Mouse (Mus musculus) heart, embryonic 15.5 days (tissue): ENCODE measurements around the gene 1700029I15Rik. TPM values are rescaled to one million over a fixed set of nuclear protein-coding genes. Genes with fewer than 3 reads are reported as not detected.

ENCODE experiments used
- ATAC-seq: fragments of 200-750 bp; cut with Nextera tagmentation; replicated peaks from 2 replicates; pipeline ENCODE4 v1.8.0; 2017; ENCODE audit warnings: low read depth, moderate TSS enrichment; ENCODE audit not compliant: insufficient number of reproducible peaks, insufficient read depth, low FRiP score
- H3K27ac ChIP-seq: fragments of 300-500 bp; sonication (generic); 2 replicates; pipeline ENCODE4 v1.5.1; 2015; ENCODE audit warnings: mild to moderate bottlenecking, inconsistent platforms
- H3K27me3 ChIP-seq: fragments of 300-500 bp; sonication (generic); 2 replicates; pipeline ENCODE4 v1.6.1; 2015; ENCODE audit warnings: inconsistent platforms
- H3K36me3 ChIP-seq: fragments of 300-500 bp; sonication (generic); 2 replicates; pipeline ENCODE4 v1.6.1; 2015; ENCODE audit warnings: mild to moderate bottlenecking, inconsistent platforms
- H3K4me1 ChIP-seq: fragments of 300-500 bp; sonication (generic); replicated peaks from 2 replicates; pipeline ENCODE4 v1.6.1; 2015; ENCODE audit warnings: inconsistent platforms
- H3K4me2 ChIP-seq: fragments of 300-500 bp; sonication (generic); 2 replicates; pipeline ENCODE4 v1.6.1; 2015; ENCODE audit warnings: inconsistent platforms, mild to moderate bottlenecking, moderate library complexity
- H3K4me3 ChIP-seq: fragments of 300-500 bp; sonication (generic); 2 replicates; pipeline ENCODE4 v1.5.1; 2015; ENCODE audit warnings: mild to moderate bottlenecking, inconsistent platforms
- H3K9ac ChIP-seq: fragments of 300-500 bp; sonication (generic); 2 replicates; pipeline ENCODE4 v1.6.1; 2015; ENCODE audit warnings: mild to moderate bottlenecking, inconsistent platforms
- H3K9me3 ChIP-seq: fragments of 300-500 bp; sonication (generic); replicated peaks from 2 replicates; pipeline ENCODE4 v1.6.1; 2016; ENCODE audit warnings: inconsistent platforms
- WGBS: fragments of 180-500 bp; shearing (Covaris S2); methylation state at CpG from one replicate; pipeline ENCODE4 v1.1.7; 2015; ENCODE audit warnings: mixed read lengths; 5-methylcytosine and 5-hydroxymethylcytosine counted together
- polyA plus RNA-seq: library from polyadenylated mRNA; unstranded; fragments of >200 nt; fragmentation: Nextera tagmentation; extraction: Ambion mirVana; gene quantifications from 2 replicates; pipeline ENCODE4 v1.2.1, GENCODE M21; 2015

1700029I15Rik gene
- polyA plus RNA-seq, 1 experiment from 2014 or later: 1.2 TPM

DNA sequence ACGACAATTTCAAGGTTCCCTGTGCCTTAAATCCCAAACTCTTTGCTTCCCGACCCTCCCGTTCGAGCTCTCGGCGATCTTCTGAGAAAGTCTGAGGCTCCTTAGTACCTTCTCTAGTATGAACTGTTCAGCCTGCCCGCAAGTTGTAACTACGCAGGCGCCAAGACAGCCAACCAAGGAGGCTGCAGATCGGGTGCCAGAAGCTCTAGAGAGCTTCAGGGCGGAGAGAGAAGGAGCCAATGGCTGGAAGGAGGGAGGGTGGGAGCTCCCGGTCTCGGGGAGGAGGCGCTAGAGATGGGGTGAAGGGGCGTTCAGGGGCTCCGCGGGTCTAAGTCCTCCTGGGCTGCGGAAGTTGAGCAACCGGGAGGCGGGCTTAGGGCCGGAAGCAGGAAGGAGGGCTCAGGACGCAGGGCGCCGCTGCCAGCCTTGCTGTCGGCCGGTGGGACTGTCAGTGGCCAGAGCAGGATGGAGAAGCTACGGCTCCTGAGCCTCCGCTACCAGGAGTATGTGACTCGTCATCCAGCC lies 7.2 kb upstream of the 1700029I15Rik start:
- WGBS: 1% methylated on average over 29 of the region's 29 CpGs
- Histone ChIP-seq H3K4me1 (peaks cover 35% of the 10 kb centered on the region), H3K4me2 (peak overlapping the region; percentile 85), H3K27me3 (peaks cover 34% of the 10 kb centered on the region), H3K27ac (peak overlapping the region; percentile 84), H3K9ac (peak overlapping the region; percentile 73), H3K4me3 (peak overlapping the region; percentile 75), H3K36me3 (peaks cover 20% of the 10 kb centered on the region), H3K9me3 (no peaks in the 10 kb centered on the region)
- ATAC-seq: peak; percentile 95

- no peaks in the 10 kb centered on the region for H3K9me3 ChIP-seq
Measured at GRCm38 (mm10) chr2:92375788-92376187, 6.5 kb upstream of the 1700029I15Rik start.

DNA sequence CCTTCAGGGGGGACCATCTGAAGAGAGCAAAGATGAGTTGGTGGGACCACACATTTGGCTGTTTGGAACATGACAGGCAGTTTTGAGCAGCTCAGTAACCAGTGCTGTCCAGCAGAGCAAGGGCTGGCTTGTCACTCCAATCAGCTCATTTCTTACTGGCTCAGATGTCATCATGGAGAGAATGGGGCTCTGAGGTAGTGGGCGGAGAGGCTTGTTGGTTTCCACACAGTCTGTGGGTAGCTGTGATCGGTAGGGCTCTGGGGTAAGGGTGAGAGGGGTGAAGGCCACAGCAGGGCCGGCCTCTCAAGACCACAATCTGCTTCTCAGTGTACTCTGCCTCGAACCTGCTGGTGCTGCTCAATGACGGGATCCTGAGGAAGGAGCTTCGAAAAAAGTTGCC lies 6.0 kb upstream of the 1700029I15Rik start:
- Histone ChIP-seq H3K27ac (no peak overlapping the region), H3K4me3 (peak overlapping the region; percentile 75), H3K4me1 (peaks cover 24% of the 10 kb centered on the region), H3K4me2 (peak overlapping the region; percentile 85), H3K36me3 (peaks cover 25% of the 10 kb centered on the region), H3K27me3 (peaks cover 22% of the 10 kb centered on the region), H3K9me3 (no peaks in the 10 kb centered on the region), H3K9ac (peak overlapping the region; percentile 73; the same call in 1 of the 2 replicates)
- no peak for ATAC-seq
- 78% methylated on average over 6 of the region's 6 CpGs for WGBS

More at GRCm38 (mm10) chr2:92375788-92376187, 6.5 kb upstream of the 1700029I15Rik start:
- 18% methylated on average over 10 of the region's 10 CpGs for WGBS
- Histone ChIP-seq H3K27ac (peak overlapping the region; percentile 84), H3K36me3 (peaks cover 23% of the 10 kb centered on the region), H3K27me3 (peaks cover 27% of the 10 kb centered on the region), H3K9ac (peak overlapping the region; percentile 73), H3K4me3 (peak overlapping the region; percentile 75), H3K4me1 (peaks cover 29% of the 10 kb centered on the region), H3K4me2 (peak overlapping the region; percentile 85)
- ATAC-seq: no peak

DNA sequence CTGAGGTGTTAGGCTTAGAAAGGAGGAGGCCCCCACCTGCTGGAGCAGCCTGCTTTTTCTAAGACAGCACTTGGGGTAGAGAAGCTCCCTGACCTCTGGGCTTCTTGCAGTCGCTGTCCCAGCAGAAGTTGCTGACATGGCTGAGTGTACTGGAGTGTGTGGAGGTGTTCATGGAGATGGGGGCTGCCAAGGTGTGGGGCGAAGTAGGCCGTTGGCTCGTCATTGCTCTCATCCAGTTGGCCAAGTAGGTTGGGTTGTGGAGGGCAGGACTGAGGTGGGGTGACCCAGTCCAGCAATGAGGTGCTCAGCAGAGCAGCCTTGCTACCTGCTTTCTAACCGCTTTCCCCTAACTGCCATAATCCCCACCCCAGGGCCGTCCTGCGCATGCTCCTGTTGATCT lies 5.0 kb upstream of the 1700029I15Rik start:
- H3K4me2 ChIP-seq: no peak overlapping the region
- H3K27me3 ChIP-seq: peaks cover 13% of the 10 kb centered on the region
- peaks cover 21% of the 10 kb centered on the region for H3K4me1 ChIP-seq
- H3K36me3 ChIP-seq: peaks cover 27% of the 10 kb centered on the region
- no peak for ATAC-seq
- no peak overlapping the region for H3K4me3 ChIP-seq
- H3K27ac ChIP-seq: no peak overlapping the region
- H3K9me3 ChIP-seq: no peaks in the 10 kb centered on the region
- 92% methylated on average over 7 of the region's 7 CpGs for WGBS
- no peak overlapping the region for H3K9ac ChIP-seq

GRCm38 (mm10) chr2:92379783-92380494 lies 2.4 kb upstream of the 1700029I15Rik start:
- no peak overlapping the region for H3K9ac ChIP-seq
- peaks cover 27% of the 10 kb centered on the region for H3K36me3 ChIP-seq
- H3K4me1 ChIP-seq: peaks cover 10% of the 10 kb centered on the region
- no peak overlapping the region for H3K4me2 ChIP-seq
- H3K27me3 ChIP-seq: no peaks in the 10 kb centered on the region
- 77% methylated on average over 17 of the region's 17 CpGs for WGBS
- H3K9me3 ChIP-seq: no peaks in the 10 kb centered on the region
- no peak overlapping the region for H3K4me3 ChIP-seq
- no peak for ATAC-seq
- H3K27ac ChIP-seq: no peak overlapping the region

GRCm38 (mm10) chr2:92380495-92381050 lies 1.8 kb upstream of the 1700029I15Rik start:
- no peaks in the 10 kb centered on the region for H3K27me3 ChIP-seq
- WGBS: 71% methylated on average over 6 of the region's 6 CpGs
- H3K27ac ChIP-seq: no peak overlapping the region
- no peaks in the 10 kb centered on the region for H3K9me3 ChIP-seq
- no peak overlapping the region for H3K4me3 ChIP-seq
- no peak overlapping the region for H3K4me2 ChIP-seq
- H3K9ac ChIP-seq: no peak overlapping the region
- peaks cover 27% of the 10 kb centered on the region for H3K36me3 ChIP-seq
- peaks cover 10% of the 10 kb centered on the region for H3K4me1 ChIP-seq
- no peak for ATAC-seq

DNA sequence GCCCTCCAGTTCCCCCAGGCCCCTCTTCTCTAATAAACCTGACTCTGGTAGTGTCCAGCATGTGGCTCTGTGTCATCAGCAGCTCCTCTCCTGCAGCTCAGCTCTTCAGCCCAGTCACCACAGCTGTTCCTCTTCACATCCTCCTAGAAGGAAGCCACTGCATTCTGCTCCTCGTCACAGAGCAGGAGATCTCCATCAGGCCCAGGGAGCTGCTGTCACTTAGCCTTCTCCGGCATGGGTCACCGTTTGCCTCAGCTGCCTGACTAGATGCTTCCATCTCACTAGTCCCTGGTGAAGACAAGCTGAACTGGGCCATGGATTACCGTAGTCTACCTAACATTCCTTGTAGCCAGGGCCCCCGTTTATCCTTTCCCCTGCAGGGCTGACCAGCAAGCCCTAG lies 1.2 kb upstream of the 1700029I15Rik start:
- H3K4me2 ChIP-seq: no peak overlapping the region
- WGBS: 77% methylated on average over 5 of the region's 5 CpGs
- ATAC-seq: no peak

GRCm38 (mm10) chr2:92382759-92383158 lies 421 bp downstream of the 1700029I15Rik start:
- Histone ChIP-seq H3K36me3 (peaks cover 26% of the 10 kb centered on the region), H3K4me1 (no peaks in the 10 kb centered on the region), H3K27ac (no peak overlapping the region), H3K27me3 (0 out of 2 replicates have a peak, but pooled peaks cover 7% of the 10 kb centered on the region), H3K9me3 (no peaks in the 10 kb centered on the region), H3K9ac (no peak overlapping the region), H3K4me2 (no peak overlapping the region), H3K4me3 (no peak overlapping the region)
- ATAC-seq: no peak
- 82% methylated on average over 4 of the region's 4 CpGs for WGBS

More for the DNA sequence above, 1.2 kb upstream of the 1700029I15Rik start:
- Histone ChIP-seq H3K27me3 (no peaks in the 10 kb centered on the region), H3K36me3 (peaks cover 27% of the 10 kb centered on the region), H3K9me3 (no peaks in the 10 kb centered on the region), H3K27ac (no peak overlapping the region), H3K4me1 (peaks cover 4% of the 10 kb centered on the region), H3K9ac (no peak overlapping the region), H3K4me3 (no peak overlapping the region)

DNA sequence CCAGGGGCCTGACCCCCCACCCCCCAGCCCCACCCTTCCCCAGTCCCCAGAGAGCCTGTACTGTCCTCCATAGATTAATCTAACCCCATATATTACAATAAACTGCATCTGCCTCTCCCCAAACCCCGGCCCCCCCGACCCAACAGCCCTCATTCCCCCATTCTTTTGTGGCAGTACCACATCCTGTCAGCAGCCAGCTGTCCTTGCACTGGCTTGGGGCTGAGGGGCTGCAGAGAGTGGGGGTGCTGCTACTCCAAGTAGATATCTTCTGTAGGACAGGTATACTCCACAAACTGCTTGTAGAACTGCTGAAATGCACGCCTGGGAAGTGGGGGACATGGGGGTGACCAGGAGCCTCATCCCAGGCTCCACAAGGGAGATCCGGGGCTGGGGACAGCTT lies 1.8 kb downstream of the 1700029I15Rik start:
- peaks cover 17% of the 10 kb centered on the region for H3K36me3 ChIP-seq
- H3K4me1 ChIP-seq: peaks cover 11% of the 10 kb centered on the region
- H3K9me3 ChIP-seq: no peaks in the 10 kb centered on the region
- no peak overlapping the region for H3K4me3 ChIP-seq
- H3K27me3 ChIP-seq: 0 out of 2 replicates have a peak, but pooled peaks cover 14% of the 10 kb centered on the region
- H3K4me2 ChIP-seq: no peak overlapping the region
- WGBS: 74% methylated on average over 4 of the region's 4 CpGs
- no peak overlapping the region for H3K9ac ChIP-seq
- no peak overlapping the region for H3K27ac ChIP-seq
- no peak for ATAC-seq

DNA sequence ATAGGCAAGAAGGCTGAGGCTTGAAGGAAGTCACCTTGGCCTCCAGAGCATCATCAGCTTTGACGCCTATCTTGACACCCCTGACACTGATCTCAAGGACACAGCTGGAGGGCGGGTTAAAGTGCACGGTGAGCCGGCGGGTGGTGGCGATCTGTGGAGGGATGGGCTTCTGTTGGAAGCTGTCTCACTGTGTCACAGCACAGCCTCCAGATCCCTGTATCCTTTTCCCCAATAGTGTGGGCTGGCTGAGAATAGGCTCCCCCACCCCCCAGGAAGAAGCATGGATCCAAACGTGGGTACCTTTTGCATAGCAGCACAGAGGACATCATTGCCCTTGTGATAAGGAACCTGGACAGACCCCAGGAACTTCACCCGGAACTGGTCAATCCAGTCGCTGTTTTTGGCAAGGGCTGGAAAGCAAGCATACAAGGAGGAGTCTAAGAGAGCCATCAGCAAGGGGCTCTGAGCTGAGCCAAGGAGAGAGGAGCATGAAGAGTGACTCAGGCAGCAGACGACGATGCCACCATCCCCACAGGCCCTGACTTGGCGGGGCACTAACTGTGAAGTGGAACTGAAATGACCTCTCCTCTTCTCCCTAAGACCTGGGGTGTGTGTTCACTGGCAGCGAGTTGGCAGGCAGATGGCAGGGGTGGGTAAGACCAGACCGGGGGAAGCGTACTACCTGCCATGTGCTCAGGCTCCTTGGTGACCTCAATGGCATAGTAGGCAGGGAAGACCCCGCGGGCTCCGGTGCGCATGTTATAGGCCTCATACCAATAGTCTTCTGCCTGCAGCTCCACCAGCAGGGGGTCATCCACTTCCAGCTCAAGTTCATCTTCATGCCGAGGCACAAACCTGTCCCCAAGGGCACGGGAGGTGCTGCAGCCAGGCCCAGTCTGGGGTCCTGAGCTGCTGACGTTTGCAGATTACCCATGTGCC lies 3.0 kb downstream of the 1700029I15Rik start:
- 0 out of 2 replicates have a peak, but pooled peaks cover 15% of the 10 kb centered on the region for H3K27me3 ChIP-seq
- 69% methylated on average over 22 of the region's 22 CpGs for WGBS
- H3K27ac ChIP-seq: no peak overlapping the region
- no peaks in the 10 kb centered on the region for H3K9me3 ChIP-seq
- no peak overlapping the region for H3K9ac ChIP-seq
- peaks cover 5% of the 10 kb centered on the region; the same call in 1 of the 2 replicates for H3K36me3 ChIP-seq
- ATAC-seq: no peak
- H3K4me2 ChIP-seq: no peak overlapping the region
- no peak overlapping the region for H3K4me3 ChIP-seq
- H3K4me1 ChIP-seq: peaks cover 23% of the 10 kb centered on the region
